ENCODE assay signal across 14 mouse cellular contexts in the genomic region with DNA sequence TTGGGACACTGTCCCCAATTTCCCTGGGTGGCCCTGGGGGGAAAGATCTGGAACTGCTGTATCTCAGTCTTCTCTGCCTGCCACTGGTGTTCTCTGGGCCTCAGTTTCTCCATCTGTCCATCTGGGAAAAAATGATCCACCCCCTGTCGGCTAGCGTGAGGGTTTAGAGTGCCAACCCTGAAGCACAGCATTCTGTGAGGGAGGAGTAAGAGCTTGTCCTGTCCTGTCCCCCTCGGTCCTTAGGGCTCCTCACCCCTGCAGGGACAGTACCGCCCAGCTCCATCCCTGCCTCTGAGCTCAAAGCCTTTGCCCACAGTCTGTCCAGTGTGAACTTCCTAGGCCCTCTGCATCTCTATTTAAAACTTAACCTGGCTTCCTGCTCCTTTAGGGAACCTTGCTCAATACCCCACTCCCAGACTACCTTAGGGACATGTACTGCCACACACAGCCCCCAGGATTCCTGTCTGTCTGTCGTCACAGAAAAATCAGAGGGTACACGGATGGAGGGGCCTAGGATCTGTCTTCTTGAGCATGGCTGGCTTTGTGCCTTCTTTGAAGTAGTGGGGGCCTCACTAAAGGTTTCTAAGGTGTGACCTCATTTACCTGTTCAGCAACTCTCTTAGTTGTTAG. TPM values are rescaled to one million over a fixed set of nuclear protein-coding genes. Genes with fewer than 3 reads are reported as not detected.
DNase-seq lines count a peak whose midpoint lies in the region; ATAC-seq lines count a peak whose summit lies in the region.
"Had no signal": no experiment of that assay in that cellular context is flagged by ENCODE, and none has a peak within 500 bp of the region (broad histone marks: within the 10 kb centered on the region; RNA-seq: fewer than 3 reads in every experiment).

No protein-coding gene starts in this region.

- H3K4me3 ChIP-seq in heart, embryonic 11.5 days (ENCODE audit: low read depth, low read length) = no peak overlapping the region
- no peak overlapping the region for H3K4me3 ChIP-seq in kidney, embryonic 16.5 days (ENCODE audit: low read length)
- H3K4me3 ChIP-seq in neural tube, embryonic 13.5 days = no peak overlapping the region

- no peaks in the 10 kb centered on the region for H3K36me3 ChIP-seq in heart, embryonic 11.5 days (ENCODE audit: control insufficient read depth, insufficient read depth, low read length)
- no peaks in the 10 kb centered on the region for H3K36me3 ChIP-seq in kidney, embryonic 16.5 days (ENCODE audit: insufficient read depth, low read length)
- H3K36me3 ChIP-seq in neural tube, embryonic 13.5 days = no peaks in the 10 kb centered on the region
- H3K36me3 ChIP-seq: G1E had no signal

- no peak overlapping the region for H3K27ac ChIP-seq in heart, embryonic 11.5 days (ENCODE audit: low read depth, low read length)
- 0 out of 2 replicates have a peak overlapping the region, but pooled peaks have one; percentile 96 for H3K27ac ChIP-seq in kidney, embryonic 16.5 days (ENCODE audit: low read length)
- peak overlapping the region; percentile 84; the same call in 1 of the 2 replicates for H3K27ac ChIP-seq in neural tube, embryonic 13.5 days (replicated peaks)
- H3K27ac ChIP-seq: liver, embryonic 14.5 days had no signal

- H3K4me1 ChIP-seq in heart, embryonic 11.5 days (ENCODE audit: control insufficient read depth, insufficient read depth, low read length) = peaks cover 38% of the 10 kb centered on the region
- peaks cover 56% of the 10 kb centered on the region for H3K4me1 ChIP-seq in kidney, embryonic 16.5 days (ENCODE audit: insufficient read depth, low read length)
- H3K4me1 ChIP-seq in neural tube, embryonic 13.5 days (replicated peaks) = peaks cover 78% of the 10 kb centered on the region

- WGBS in heart, embryonic 11.5 days (ENCODE audit: insufficient replicate concordance) = 53% methylated on average over 6 of the region's 6 CpGs
- 70% methylated on average over 6 of the region's 6 CpGs for WGBS in kidney, embryonic 16.5 days
- WGBS in neural tube, embryonic 13.5 days = 46% methylated on average over 6 of the region's 6 CpGs

- no peak overlapping the region for H3K4me2 ChIP-seq in heart, embryonic 11.5 days
- no peak overlapping the region for H3K4me2 ChIP-seq in kidney, embryonic 16.5 days (replicated peaks; ENCODE audit: low read depth, low read length)
- H3K4me2 ChIP-seq in neural tube, embryonic 13.5 days = no peak overlapping the region

- no peak for ATAC-seq in heart, embryonic 11.5 days (replicated peaks; ENCODE audit: insufficient number of reproducible peaks, low FRiP score, low TSS enrichment)
- ATAC-seq in kidney, embryonic 16.5 days (ENCODE audit: low FRiP score, low TSS enrichment) = no peak
- ATAC-seq in neural tube, embryonic 13.5 days (ENCODE audit: low read depth) = no peak

- H3K9me3 ChIP-seq in heart, embryonic 11.5 days (replicated peaks; ENCODE audit: control insufficient read depth, low read length) = no peaks in the 10 kb centered on the region
- H3K9me3 ChIP-seq in kidney, embryonic 16.5 days (ENCODE audit: low read length) = no peaks in the 10 kb centered on the region
- no peaks in the 10 kb centered on the region for H3K9me3 ChIP-seq in neural tube, embryonic 13.5 days

- peaks cover 4% of the 10 kb centered on the region for H3K27me3 ChIP-seq in heart, embryonic 11.5 days (ENCODE audit: control insufficient read depth, insufficient read depth, low read length)
- H3K27me3 ChIP-seq in kidney, embryonic 16.5 days (ENCODE audit: insufficient read depth, low read length) = peaks cover 5% of the 10 kb centered on the region; the same call in 1 of the 2 replicates
- peaks cover 39% of the 10 kb centered on the region for H3K27me3 ChIP-seq in neural tube, embryonic 13.5 days

- no peak overlapping the region; the same call in 1 of the 2 replicates for H3K9ac ChIP-seq in heart, embryonic 11.5 days (ENCODE audit: low read depth, low read length)
- H3K9ac ChIP-seq in kidney, embryonic 16.5 days (replicated peaks; ENCODE audit: low read length) = no peak overlapping the region
- H3K9ac ChIP-seq in neural tube, embryonic 13.5 days = 0 out of 2 replicates have a peak overlapping the region, but pooled peaks have one; percentile 26
- H3K9ac ChIP-seq: liver, embryonic 14.5 days had no signal

- DNase-seq in heart, adult 11 months = peak; percentile 90
- DNase-seq in kidney, postnatal 36 days = no peak
- no peak for DNase-seq in neural tube, embryonic 10.5 days (ENCODE audit: extremely low spot score, low spot score)
- no peak for DNase-seq in testis, postnatal 14 days (ENCODE audit: low spot score)
- DNase-seq in cerebellum, adult 18-20 months = no peak
- DNase-seq: adrenal gland, postnatal 36 days; cerebellum, adult 11 months; embryo, embryonic 11 days had no signal

RNA-seq across cellular contexts. Expression of gene Cdc42ep1, which starts 1.1 kb away (rescaled TPM):
- 24.1 and 29.7 TPM in 2 replicates for polyA plus RNA-seq in heart, embryonic 11.5 days (2014; fragmentation: Nextera tagmentation; extraction: Ambion mirVana)
- polyA plus RNA-seq in kidney, embryonic 16.5 days (2015; fragmentation: Nextera tagmentation; extraction: Ambion mirVana) = 58.5 and 59.7 TPM in 2 replicates
- polyA plus RNA-seq in neural tube, embryonic 13.5 days (2015; fragmentation: Nextera tagmentation; extraction: Ambion mirVana) = 11.5 and 13.7 TPM in 2 replicates
- polyA plus RNA-seq: G1E had no signal

RNA-seq across cellular contexts. Expression of gene Lgals2, which starts 14.1 kb away (rescaled TPM):
- 0.49 TPM in 1 of 2 replicates, not detected in the other for polyA plus RNA-seq in heart, embryonic 11.5 days (2014; fragmentation: Nextera tagmentation; extraction: Ambion mirVana)
- polyA plus RNA-seq in kidney, embryonic 16.5 days (2015; fragmentation: Nextera tagmentation; extraction: Ambion mirVana) = 0.54 and 0.77 TPM in 2 replicates
- polyA plus RNA-seq in neural tube, embryonic 13.5 days (2015; fragmentation: Nextera tagmentation; extraction: Ambion mirVana) = not detected in 2 replicates
- polyA plus RNA-seq: G1E had no signal

RNA-seq across cellular contexts. Expression of gene Gga1, which starts 35.7 kb away (rescaled TPM):
- 29.3 and 31.7 TPM in 2 replicates for polyA plus RNA-seq in heart, embryonic 11.5 days (2014; fragmentation: Nextera tagmentation; extraction: Ambion mirVana)
- 54.7 and 61.9 TPM in 2 replicates for polyA plus RNA-seq in kidney, embryonic 16.5 days (2015; fragmentation: Nextera tagmentation; extraction: Ambion mirVana)
- 44.0 and 51.0 TPM in 2 replicates for polyA plus RNA-seq in neural tube, embryonic 13.5 days (2015; fragmentation: Nextera tagmentation; extraction: Ambion mirVana)

RNA-seq across cellular contexts. Expression of gene Card10, which starts 38.4 kb away (rescaled TPM):
- 3.7 and 4.2 TPM in 2 replicates for polyA plus RNA-seq in heart, embryonic 11.5 days (2014; fragmentation: Nextera tagmentation; extraction: Ambion mirVana)
- 9.9 and 10.6 TPM in 2 replicates for polyA plus RNA-seq in kidney, embryonic 16.5 days (2015; fragmentation: Nextera tagmentation; extraction: Ambion mirVana)
- 1.7 and 2.0 TPM in 2 replicates for polyA plus RNA-seq in neural tube, embryonic 13.5 days (2015; fragmentation: Nextera tagmentation; extraction: Ambion mirVana)
- polyA plus RNA-seq: G1E had no signal

RNA-seq across cellular contexts. Expression of gene Gm49510, which starts 58.2 kb away (rescaled TPM):
- 0.23 and 0.47 TPM in 2 replicates for polyA plus RNA-seq in heart, embryonic 11.5 days (2014; fragmentation: Nextera tagmentation; extraction: Ambion mirVana)
- 0.37 and 0.70 TPM in 2 replicates for polyA plus RNA-seq in kidney, embryonic 16.5 days (2015; fragmentation: Nextera tagmentation; extraction: Ambion mirVana)
- polyA plus RNA-seq in neural tube, embryonic 13.5 days (2015; fragmentation: Nextera tagmentation; extraction: Ambion mirVana) = 0.37 TPM in 1 of 2 replicates, not detected in the other
- polyA plus RNA-seq: small intestine, adult 2 months had no signal
